Mouse (Mus musculus) WW6 (cell line): ENCODE measurements around the gene Myzap.

Source experiments
- DNase-seq: peaks from one replicate; pipeline ENCODE4 v3.0.0-alpha.2; 2013; ENCODE audit warnings: low read depth, low spot score

Myzap gene

DNA sequence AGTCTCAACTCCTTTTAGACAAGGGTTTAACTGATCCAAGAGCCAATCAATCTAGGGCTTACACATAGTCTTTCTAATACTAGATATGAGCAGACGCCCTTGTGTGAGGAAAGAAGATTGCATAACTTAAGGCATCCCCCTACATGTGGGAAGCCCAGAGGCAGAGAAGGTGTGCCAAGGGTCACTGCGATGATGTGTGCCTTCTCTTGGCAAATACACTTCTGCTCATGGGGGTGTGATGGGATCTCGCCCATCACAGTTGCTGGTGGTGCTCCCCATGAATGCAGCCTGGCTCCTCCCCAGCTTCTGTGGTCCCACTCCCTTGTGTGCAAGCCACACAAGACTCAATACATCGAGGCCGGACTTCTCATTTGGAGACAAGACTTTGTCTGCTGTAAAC, 47.3 kb downstream of the Myzap start:
- DNase-seq: no peak

DNA sequence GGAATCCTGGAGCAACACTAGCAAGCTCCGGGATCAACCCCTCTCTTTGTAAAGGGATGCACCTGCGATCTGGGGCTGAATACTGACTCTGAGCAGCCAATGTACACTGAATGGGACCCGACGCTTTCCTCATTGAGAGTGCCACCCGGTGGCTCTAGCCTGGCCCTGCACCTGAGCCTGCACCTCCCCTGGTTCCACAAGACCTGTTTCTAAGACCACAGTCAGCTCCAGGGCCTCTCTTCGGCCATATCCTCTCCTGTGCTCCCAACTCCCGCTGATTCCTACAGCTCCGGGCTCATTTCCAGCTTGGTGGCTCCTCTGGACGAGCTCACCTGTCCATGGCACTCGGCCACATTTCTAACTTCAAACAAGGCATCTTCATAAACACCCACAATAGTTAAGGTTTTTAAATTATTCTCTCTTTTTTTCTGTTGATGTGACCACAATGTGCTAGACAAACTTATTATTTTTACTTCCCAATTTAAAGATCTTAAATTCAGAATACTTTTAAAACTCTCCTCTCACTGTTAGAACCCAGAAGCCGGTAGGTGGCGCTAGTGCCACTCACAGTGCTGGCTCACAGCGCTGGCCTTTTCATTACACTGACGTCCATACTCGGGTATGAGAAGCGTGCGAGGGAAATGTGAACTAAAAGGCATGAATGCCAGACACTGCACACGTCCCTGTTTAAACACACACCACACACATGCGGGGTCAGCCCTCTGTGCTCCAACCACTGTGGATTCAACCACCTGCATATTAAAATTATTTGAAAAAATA, 48.5 kb downstream of the Myzap start:
- peak; percentile 46 for DNase-seq

DNA sequence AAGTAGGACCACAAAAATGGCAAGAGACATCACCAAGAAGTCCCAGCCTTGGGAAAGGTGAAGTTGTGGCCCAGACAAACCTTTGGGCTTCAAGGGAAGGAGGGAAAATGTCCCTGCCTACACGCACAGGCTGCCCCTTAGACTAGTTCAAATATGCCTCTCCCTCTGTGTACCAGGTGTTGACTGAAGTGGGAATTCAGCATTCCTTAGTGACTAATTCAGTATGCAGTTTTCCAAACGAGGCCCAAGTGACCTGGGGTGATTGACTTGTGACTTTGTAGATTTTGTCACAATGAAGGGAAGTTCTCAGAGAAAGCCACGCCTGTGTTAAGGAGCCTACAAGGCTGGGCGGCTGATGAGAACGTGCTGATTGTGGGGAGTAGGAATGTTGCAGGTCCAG, 49.9 kb downstream of the Myzap start:
- no peak for DNase-seq

DNA sequence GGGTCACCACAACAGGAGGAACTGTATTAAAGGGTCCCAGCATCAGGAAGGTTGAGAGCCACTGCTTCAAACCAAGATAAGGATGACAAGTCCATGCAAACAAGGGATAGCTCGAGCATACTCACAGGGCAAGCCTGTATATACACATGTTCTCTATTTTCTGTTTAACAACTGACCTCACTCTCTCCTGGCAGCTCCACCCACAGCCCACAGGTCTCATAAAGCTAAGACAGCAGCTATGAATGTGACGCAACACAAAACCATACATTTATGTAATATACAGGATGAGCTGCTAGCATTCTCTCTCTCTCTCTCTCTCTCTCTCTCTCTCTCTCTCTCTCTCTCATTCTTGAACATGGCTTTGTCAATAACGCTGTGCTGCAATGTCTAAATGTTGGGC, 51.4 kb downstream of the Myzap start:
- DNase-seq: no peak

GRCm38 (mm10) chr9:71535730-71536129, 56.4 kb downstream of the Myzap start:
- DNase-seq: no peak

GRCm38 (mm10) chr9:71535036-71535435, 57.1 kb downstream of the Myzap start:
- no peak for DNase-seq

DNA sequence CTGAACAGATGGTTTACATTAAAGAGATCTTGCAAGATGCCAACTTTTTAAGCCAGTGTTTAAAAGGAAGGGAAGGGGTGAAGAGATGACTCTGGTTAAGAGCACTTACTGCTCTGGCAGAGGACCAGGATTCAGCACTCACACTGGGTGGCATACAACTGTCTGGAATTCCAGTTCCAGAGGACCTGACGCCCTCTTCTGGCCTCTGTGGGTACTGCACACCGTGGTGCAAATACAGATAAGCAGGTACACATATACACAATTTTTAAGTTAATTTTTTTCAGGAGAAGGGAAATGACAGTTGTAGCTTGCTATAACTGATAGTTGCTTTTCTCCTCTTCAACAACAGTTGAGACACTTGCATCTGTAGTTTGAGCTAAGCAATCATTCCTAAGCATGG, 62.2 kb downstream of the Myzap start:
- DNase-seq: no peak

DNA sequence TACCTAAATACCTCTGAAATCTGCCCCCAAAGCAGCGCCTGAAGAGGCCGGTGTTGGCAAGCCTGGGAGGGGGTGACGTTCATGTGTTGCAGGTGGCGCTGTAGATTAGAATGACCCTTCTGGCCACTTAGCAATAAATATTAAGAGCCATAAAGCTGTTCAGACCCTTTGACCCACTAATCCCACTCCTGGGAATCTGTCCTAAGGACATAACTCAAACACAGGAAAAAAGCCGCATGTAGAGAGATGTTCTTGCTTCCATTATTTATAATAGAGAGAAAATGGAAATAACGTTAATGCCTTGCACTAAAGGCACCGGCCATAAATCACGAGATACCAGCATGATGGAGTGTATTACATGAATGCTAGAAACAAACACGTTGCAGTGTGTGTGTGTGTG, 64.7 kb downstream of the Myzap start:
- no peak for DNase-seq

DNA sequence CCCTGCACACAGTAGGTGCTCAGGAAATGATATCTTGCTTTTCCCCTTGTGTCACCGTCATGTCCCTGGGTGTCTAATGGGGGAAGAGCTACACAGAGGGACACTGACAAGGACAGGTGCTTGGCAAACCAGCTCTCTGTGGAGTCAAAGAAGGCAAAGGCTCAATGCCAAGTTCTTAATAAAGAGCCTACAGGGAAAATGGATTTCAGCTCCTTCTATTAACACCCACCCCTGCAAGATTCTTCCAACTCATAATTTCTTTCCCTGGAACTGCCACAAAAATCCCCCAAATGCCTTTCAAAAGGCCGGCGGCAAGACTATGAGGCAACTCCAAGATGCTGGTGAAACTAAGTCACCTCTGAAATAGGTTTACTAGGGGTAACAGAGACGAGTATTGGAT, 68.3 kb downstream of the Myzap start:
- no peak for DNase-seq

DNA sequence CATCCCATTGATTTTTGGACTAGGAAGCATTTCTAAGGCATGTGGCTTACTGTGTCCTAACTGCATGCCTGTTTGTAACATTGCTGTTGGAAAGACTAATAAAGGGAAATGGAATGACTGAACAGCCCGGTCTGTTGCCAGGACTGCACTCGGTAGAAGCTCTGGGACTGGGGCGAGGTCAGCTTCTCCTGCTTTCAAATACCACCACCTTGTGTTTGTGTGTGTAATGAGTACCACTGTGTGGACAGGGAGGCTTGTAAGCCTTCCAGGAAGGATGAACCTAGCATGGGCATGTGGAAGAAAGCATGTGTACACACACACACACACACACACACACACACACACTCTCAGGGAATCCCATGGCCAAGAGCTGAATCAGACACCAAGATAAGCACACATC, 72.3 kb downstream of the Myzap start:
- DNase-seq: no peak

DNA sequence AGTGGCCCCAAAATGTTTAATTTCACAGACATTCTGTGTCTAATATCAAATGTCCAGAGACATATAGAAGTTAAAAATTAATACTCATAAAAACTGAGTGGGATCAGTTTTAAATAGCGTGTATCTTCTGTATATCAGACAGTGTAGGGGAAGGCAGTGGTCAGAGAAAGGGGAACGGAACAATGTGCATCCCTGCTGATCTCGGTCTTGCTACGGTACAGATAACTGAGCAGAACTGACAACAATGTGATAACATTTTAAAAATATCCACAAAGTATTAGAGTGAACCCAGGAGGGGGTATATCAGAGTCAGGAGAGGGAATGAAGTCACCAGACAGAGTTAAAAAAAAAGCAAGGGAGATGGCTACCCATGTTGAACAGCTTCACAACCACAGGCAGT, 74.7 kb downstream of the Myzap start:
- DNase-seq: no peak

DNA sequence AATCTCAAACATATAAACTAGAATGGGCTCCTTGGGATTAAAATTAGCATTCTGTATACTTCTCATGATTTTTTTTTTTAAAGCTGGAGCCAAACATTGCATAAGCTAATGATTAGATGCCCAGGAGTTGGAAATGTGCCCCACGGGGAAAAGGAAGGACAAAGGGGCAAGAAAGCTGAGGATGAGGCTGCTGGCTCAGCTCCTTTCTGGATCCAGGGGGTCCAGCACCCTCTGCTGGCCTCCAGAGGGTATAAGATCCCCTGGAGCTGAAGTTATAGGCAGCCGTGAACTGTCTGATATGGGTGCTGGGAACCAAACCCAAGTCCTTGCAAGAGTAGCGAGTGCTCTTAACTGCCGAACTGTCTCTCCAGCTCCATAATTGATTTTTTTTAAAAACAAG, 76.3 kb downstream of the Myzap start:
- no peak for DNase-seq

DNA sequence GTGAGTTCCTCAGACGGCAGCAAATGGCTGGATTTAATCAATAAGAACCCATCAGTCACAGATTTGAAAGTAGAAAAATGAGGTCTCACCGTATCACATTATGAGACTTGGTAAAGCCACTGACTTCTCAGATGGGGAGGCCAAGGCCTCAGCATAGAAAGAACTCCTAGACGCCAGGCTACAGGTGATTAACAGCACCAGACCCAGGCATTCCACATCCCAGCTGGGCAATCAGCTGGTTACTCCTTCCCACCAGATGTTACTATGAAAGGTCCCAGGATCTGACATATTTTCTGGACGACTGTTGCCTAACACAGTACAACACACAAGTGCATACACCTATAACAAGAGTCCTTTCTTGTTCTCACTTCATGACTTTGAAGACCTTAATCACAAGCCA, 78.6 kb downstream of the Myzap start:
- no peak for DNase-seq

DNA sequence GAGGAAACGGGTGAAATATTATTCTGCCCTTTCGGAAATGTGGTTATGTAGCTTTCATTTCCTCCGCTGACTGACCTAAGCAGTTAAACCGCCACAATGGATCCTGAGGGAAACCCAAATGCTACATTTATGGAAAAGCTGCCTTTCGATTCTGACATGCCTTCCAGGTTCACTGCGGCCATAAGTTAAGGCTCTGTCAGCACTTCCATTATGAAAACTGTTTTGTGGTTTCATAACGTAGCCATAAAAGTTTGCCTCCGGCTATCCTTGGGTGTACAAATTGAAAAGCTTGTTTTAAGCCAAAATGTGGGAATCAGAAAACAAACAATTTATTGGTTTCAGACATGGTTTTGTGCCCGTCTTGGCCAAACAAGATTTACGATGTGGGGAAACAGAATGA, 79.3 kb downstream of the Myzap start:
- no peak for DNase-seq

GRCm38 (mm10) chr9:71498391-71499182, 93.6 kb downstream of the Myzap start:
- no peak for DNase-seq

- DNase-seq: no peak
Measured at GRCm38 (mm10) chr9:71496637-71497036, 95.5 kb downstream of the Myzap start.

- DNase-seq: no peak
Measured at GRCm38 (mm10) chr9:71493771-71494170, 98.4 kb downstream of the Myzap start.

- no peak for DNase-seq
Measured at GRCm38 (mm10) chr9:71492296-71493025, 99.7 kb downstream of the Myzap start.

- DNase-seq: no peak
Measured at GRCm38 (mm10) chr9:71490076-71490475, 102.1 kb downstream of the Myzap start.

DNA sequence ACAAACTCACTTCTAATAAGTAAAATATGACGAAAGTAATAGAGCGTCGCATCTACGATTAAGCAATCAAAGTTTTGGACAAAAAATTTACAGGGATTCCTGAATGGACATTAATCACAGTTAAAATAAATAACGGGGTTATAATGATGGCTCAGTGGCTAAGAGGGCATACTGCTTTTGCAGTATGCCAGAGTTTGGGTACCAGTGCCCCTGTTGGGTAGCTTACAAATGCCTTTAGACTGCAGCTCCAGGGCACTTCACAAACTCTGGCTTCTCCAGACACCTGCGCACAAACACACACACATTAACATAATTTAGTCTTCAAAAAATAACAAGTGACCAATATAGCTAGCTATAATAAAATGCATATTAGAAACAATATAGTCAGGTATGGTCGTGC, 106.0 kb downstream of the Myzap start:
- DNase-seq: no peak

GRCm38 (mm10) chr9:71485475-71486094, 106.6 kb downstream of the Myzap start, which contains the start of gene Polr2m:
TSS of gene Polr2m (minus strand) at chr9:71485935.
- DNase-seq: peak; percentile 74
